In genomic region chr11:78177903-78178858, GRCm38 (mm10) we compare ENCODE assay signal across 8 mouse cellular contexts. TPM values are rescaled to one million over a fixed set of nuclear protein-coding genes. Genes with fewer than 3 reads are reported as not detected.
DNase-seq lines count a peak whose midpoint lies in the region; ATAC-seq and TF ChIP-seq lines count a peak whose summit lies in the region.

No protein-coding gene starts in this region.

- H3K9ac ChIP-seq in ES-E14 (ENCODE audit: insufficient read depth, low read depth, low read length, poor library complexity, severe bottlenecking), result peak overlapping the region; percentile 99
- H3K9ac ChIP-seq in forebrain, embryonic 15.5 days (replicated peaks), result peak overlapping the region; percentile 46
- peak overlapping the region; percentile 84 for H3K9ac ChIP-seq in liver, postnatal 0 days (replicated peaks)
- peak overlapping the region; percentile 79 for H3K9ac ChIP-seq in neural tube, embryonic 13.5 days

- no peaks in the 10 kb centered on the region for H3K9me3 ChIP-seq in ES-E14 (ENCODE audit: control insufficient read depth, insufficient read depth, low read depth, low read length)
- H3K9me3 ChIP-seq in forebrain, embryonic 15.5 days, result no peaks in the 10 kb centered on the region
- no peaks in the 10 kb centered on the region for H3K9me3 ChIP-seq in liver, postnatal 0 days (ENCODE audit: low read length)
- no peaks in the 10 kb centered on the region for H3K9me3 ChIP-seq in neural tube, embryonic 13.5 days

- in situ Hi-C loops in ES-E14 (cut with MboI; ENCODE audit: low sequenced_read_pairs in 2 of 2, unreplicated experiment in 2 of 2), result no loop called here

- H3K4me3 ChIP-seq in ES-E14 (ENCODE audit: insufficient read depth in 1 of 2, low read depth in 1 of 2, low read length in 2 of 2, poor library complexity in 1 of 2, severe bottlenecking in 1 of 2), result peak overlapping the region; percentile 88 to 90
- peak overlapping the region; percentile 67 for H3K4me3 ChIP-seq in forebrain, embryonic 15.5 days
- peak overlapping the region; percentile 81 for H3K4me3 ChIP-seq in liver, postnatal 0 days (ENCODE audit: low read depth, low read length)
- H3K4me3 ChIP-seq in neural tube, embryonic 13.5 days, result peak overlapping the region; percentile 52
- H3K4me3 ChIP-seq in testis, adult 2 months (ENCODE audit: control insufficient read depth, low read depth, low read length), result peak overlapping the region; percentile 88

- 0 out of 2 replicates have a peak, but pooled peaks have one; percentile 15 for TF ChIP-seq EP300 in liver, postnatal 0 days (IDR thresholded peaks at IDR 0.05; ENCODE audit: low read depth)

- no peaks in the 10 kb centered on the region; a peak in 1 of 4 replicates for H3K4me1 ChIP-seq in ES-E14 (ENCODE audit: control insufficient read depth in 2 of 2, insufficient read depth in 2 of 2, low read length in 2 of 2, poor library complexity in 1 of 2)
- H3K4me1 ChIP-seq in forebrain, embryonic 15.5 days, result peaks cover 59% of the 10 kb centered on the region
- H3K4me1 ChIP-seq in liver, postnatal 0 days (ENCODE audit: insufficient read depth), result peaks cover 47% of the 10 kb centered on the region
- peaks cover 64% of the 10 kb centered on the region for H3K4me1 ChIP-seq in neural tube, embryonic 13.5 days (replicated peaks)
- H3K4me1 ChIP-seq in testis, adult 2 months (ENCODE audit: control insufficient read depth, insufficient read depth, low read length), result peaks cover 25% of the 10 kb centered on the region

- peak; percentile 96 for DNase-seq in ES-E14 (ENCODE audit: low read depth, low spot score)
- DNase-seq in cerebellum, adult 11-12 months, result peak; percentile 88
- DNase-seq in heart, postnatal 25 days (ENCODE audit: low spot score), result peak; percentile 94
- DNase-seq in layer of hippocampus, adult 11-12 months (ENCODE audit: low spot score), result peak; percentile 95
- peak; percentile 95 for DNase-seq in liver, postnatal 0 days

- peak overlapping the region; percentile 99 for H3K27ac ChIP-seq in ES-E14 (ENCODE audit: insufficient read depth, low read depth, low read length, poor library complexity, severe bottlenecking)
- H3K27ac ChIP-seq in forebrain, embryonic 15.5 days (replicated peaks), result peak overlapping the region; percentile 88
- H3K27ac ChIP-seq in liver, postnatal 0 days (ENCODE audit: low read depth), result peak overlapping the region; percentile 96
- H3K27ac ChIP-seq in neural tube, embryonic 13.5 days (replicated peaks), result peak overlapping the region; percentile 87
- H3K27ac ChIP-seq in testis, adult 2 months (ENCODE audit: control insufficient read depth, insufficient read depth, low read depth, low read length), result peak overlapping the region; percentile 88

- peak; percentile 37; the same call in 1 of the 2 replicates for TF ChIP-seq POLR2A in testis, adult 2 months (IDR thresholded peaks at IDR 0.05; ENCODE audit: control insufficient read depth, low read depth, low read length)

- TF ChIP-seq CTCF in liver, postnatal 0 days (IDR thresholded peaks at IDR 0.05; ENCODE audit: low read depth), result peak; percentile 100
- peak; percentile 96 for TF ChIP-seq CTCF in testis, adult 2 months (IDR thresholded peaks at IDR 0.05; ENCODE audit: control insufficient read depth, insufficient read depth, insufficient replicate concordance, low read depth, low read length)

- under 1% methylated on average over 70 of the region's 84 CpGs for WGBS in forebrain, embryonic 15.5 days
- under 1% methylated on average over 67 of the region's 84 CpGs for WGBS in liver, postnatal 0 days (ENCODE audit: insufficient replicate concordance)
- WGBS in neural tube, embryonic 13.5 days, result under 1% methylated on average over 68 of the region's 84 CpGs

- intact Hi-C loops in heart, postnatal 25 days (cut with DNase I), result loop anchor here (1.0 to 2.0 kb wide), 3 partner anchors 19 to 159 kb away; no protein-coding TSS in a partner anchor

- H3K36me3 ChIP-seq in ES-E14 (ENCODE audit: control insufficient read depth, insufficient read depth, low read length, poor library complexity, severe bottlenecking), result peaks cover 34% of the 10 kb centered on the region
- peaks cover 30% of the 10 kb centered on the region for H3K36me3 ChIP-seq in forebrain, embryonic 15.5 days
- H3K36me3 ChIP-seq in liver, postnatal 0 days (replicated peaks; ENCODE audit: insufficient read depth, low read length), result peaks cover 29% of the 10 kb centered on the region
- H3K36me3 ChIP-seq in neural tube, embryonic 13.5 days, result peaks cover 28% of the 10 kb centered on the region
- H3K36me3 ChIP-seq in testis, adult 2 months (ENCODE audit: control insufficient read depth, insufficient read depth, low read length), result peaks cover 1% of the 10 kb centered on the region

- no peaks in the 10 kb centered on the region for H3K27me3 ChIP-seq in forebrain, embryonic 15.5 days
- H3K27me3 ChIP-seq in liver, postnatal 0 days (ENCODE audit: insufficient read depth, low read length), result no peaks in the 10 kb centered on the region
- no peaks in the 10 kb centered on the region for H3K27me3 ChIP-seq in neural tube, embryonic 13.5 days
- H3K27me3 ChIP-seq in testis, adult 2 months (ENCODE audit: control insufficient read depth, insufficient read depth, low read length), result no peaks in the 10 kb centered on the region

- ATAC-seq in forebrain, embryonic 15.5 days (replicated peaks), result peak; percentile 91
- ATAC-seq in liver, postnatal 0 days, result peak; percentile 80
- ATAC-seq in neural tube, embryonic 13.5 days (ENCODE audit: low read depth), result peak; percentile 91

- peak overlapping the region; percentile 73 for H3K4me2 ChIP-seq in forebrain, embryonic 15.5 days (replicated peaks)
- H3K4me2 ChIP-seq in liver, postnatal 0 days (ENCODE audit: low read depth, low read length), result peak overlapping the region; percentile 96
- H3K4me2 ChIP-seq in neural tube, embryonic 13.5 days, result peak overlapping the region; percentile 78

TF ChIP-seq in ES-E14, 5 proteins besides CTCF, POLR2A, EP300 and RAD21:
- 0 out of 2 replicates have a peak, but pooled peaks have one; percentile 23 for TF ChIP-seq ZNF384 (IDR thresholded peaks at IDR 0.05; ENCODE audit: low read depth, low read length)
- TF ChIP-seq CHD2 (IDR thresholded peaks at IDR 0.05; ENCODE audit: low read depth, low read length), result no peak
- peak; percentile 50; the same call in 1 of the 2 replicates for TF ChIP-seq ZC3H11A (IDR thresholded peaks at IDR 0.05; ENCODE audit: borderline replicate concordance, low read depth, low read length)
- TF ChIP-seq HCFC1 (IDR thresholded peaks at IDR 0.05; ENCODE audit: borderline replicate concordance, insufficient read depth, low read length), result peak; percentile 62; the same call in 1 of the 2 replicates

RNA-seq across cellular contexts. Expression of gene Tlcd1, which starts 1.7 kb away (rescaled TPM):
- total RNA-seq in ES-E14 (2012; rRNA removed), result 75.6 and 78.6 TPM in 2 replicates
- polyA plus RNA-seq in forebrain, embryonic 15.5 days (2015; fragmentation: Nextera tagmentation; extraction: Ambion mirVana), result 4.4 and 5.0 TPM in 2 replicates
- 1 to 10 TPM; 5.5 to 7.2 TPM for total RNA-seq in heart, postnatal 25 days (2021)
- polyA plus RNA-seq in liver, postnatal 0 days (2015; fragmentation: Nextera tagmentation; extraction: Ambion mirVana), result 38.2 and 40.3 TPM in 2 replicates
- polyA plus RNA-seq in neural tube, embryonic 13.5 days (2015; fragmentation: Nextera tagmentation; extraction: Ambion mirVana), result 10.2 and 11.1 TPM in 2 replicates
- 65.1 and 73.7 TPM in 2 replicates for polyA plus RNA-seq in testis, adult 2 months (2012; rRNA removed)

RNA-seq across cellular contexts. Expression of gene Nek8, which starts 1.7 kb away (rescaled TPM):
- total RNA-seq in ES-E14 (2012; rRNA removed), result 15.3 and 25.4 TPM in 2 replicates
- 4.8 and 5.7 TPM in 2 replicates for polyA plus RNA-seq in forebrain, embryonic 15.5 days (2015; fragmentation: Nextera tagmentation; extraction: Ambion mirVana)
- total RNA-seq in heart, postnatal 25 days (2021), result 1 to 10 TPM; 2.5 to 2.6 TPM
- polyA plus RNA-seq in liver, postnatal 0 days (2015; fragmentation: Nextera tagmentation; extraction: Ambion mirVana), result 4.9 and 5.4 TPM in 2 replicates
- polyA plus RNA-seq in neural tube, embryonic 13.5 days (2015; fragmentation: Nextera tagmentation; extraction: Ambion mirVana), result 8.2 and 8.3 TPM in 2 replicates
- 22.2 and 22.3 TPM in 2 replicates for polyA plus RNA-seq in testis, adult 2 months (2012; rRNA removed)

RNA-seq across cellular contexts. Expression of gene Rpl23a, which starts 5.2 kb away (rescaled TPM):
- total RNA-seq in ES-E14 (2012; rRNA removed), result 2,611 and 2,664 TPM in 2 replicates
- 896 and 935 TPM in 2 replicates for polyA plus RNA-seq in forebrain, embryonic 15.5 days (2015; fragmentation: Nextera tagmentation; extraction: Ambion mirVana)
- 100 to 1,000 TPM; 776 to 853 TPM for total RNA-seq in heart, postnatal 25 days (2021)
- 732 and 758 TPM in 2 replicates for polyA plus RNA-seq in liver, postnatal 0 days (2015; fragmentation: Nextera tagmentation; extraction: Ambion mirVana)
- 930 and 991 TPM in 2 replicates for polyA plus RNA-seq in neural tube, embryonic 13.5 days (2015; fragmentation: Nextera tagmentation; extraction: Ambion mirVana)
- polyA plus RNA-seq in testis, adult 2 months (2012; rRNA removed), result 125 and 137 TPM in 2 replicates

RNA-seq across cellular contexts. Expression of gene Rab34, which starts 10.0 kb away (rescaled TPM):
- 33.8 and 36.1 TPM in 2 replicates for total RNA-seq in ES-E14 (2012; rRNA removed)
- polyA plus RNA-seq in forebrain, embryonic 15.5 days (2015; fragmentation: Nextera tagmentation; extraction: Ambion mirVana), result 55.9 and 56.3 TPM in 2 replicates
- total RNA-seq in heart, postnatal 25 days (2021), result 10 to 100 TPM; 11.2 to 12.2 TPM
- polyA plus RNA-seq in liver, postnatal 0 days (2015; fragmentation: Nextera tagmentation; extraction: Ambion mirVana), result 26.6 and 28.9 TPM in 2 replicates
- 58.8 and 60.3 TPM in 2 replicates for polyA plus RNA-seq in neural tube, embryonic 13.5 days (2015; fragmentation: Nextera tagmentation; extraction: Ambion mirVana)
- polyA plus RNA-seq in testis, adult 2 months (2012; rRNA removed), result 10.4 and 13.2 TPM in 2 replicates

RNA-seq across cellular contexts. Expression of gene Traf4, which starts 12.8 kb away (rescaled TPM):
- total RNA-seq in ES-E14 (2012; rRNA removed), result 74.4 and 78.2 TPM in 2 replicates
- 121 TPM in 2 replicates for polyA plus RNA-seq in forebrain, embryonic 15.5 days (2015; fragmentation: Nextera tagmentation; extraction: Ambion mirVana)
- total RNA-seq in heart, postnatal 25 days (2021), result 1 to 10 TPM; 4.6 to 6.7 TPM
- polyA plus RNA-seq in liver, postnatal 0 days (2015; fragmentation: Nextera tagmentation; extraction: Ambion mirVana), result 15.3 and 18.9 TPM in 2 replicates
- polyA plus RNA-seq in neural tube, embryonic 13.5 days (2015; fragmentation: Nextera tagmentation; extraction: Ambion mirVana), result 128 and 131 TPM in 2 replicates
- polyA plus RNA-seq in testis, adult 2 months (2012; rRNA removed), result 9.5 and 12.5 TPM in 2 replicates

Comparison
In these comparisons a context has a peak if more than half of its experiments do, and no peak if none do; other contexts are left out.
1. Peak in every context shown above with its lines: DNase-seq, ATAC-seq, H3K4me3 ChIP-seq and H3K27ac ChIP-seq.
2. H3K9ac ChIP-seq: peak in every context shown above with its lines; median percentile 99 in ES-E14; 84 in liver, postnatal 0 days; 79 in neural tube, embryonic 13.5 days; 46 in forebrain, embryonic 15.5 days.